Mouse (Mus musculus) right cerebral cortex, postnatal 4 days (tissue): ENCODE results near the gene Sco2.
A peak's percentile ranks its signal among the peaks of the same experiment; 100 is the strongest.

Experiments
- DNase-seq: peaks from one replicate; pipeline ENCODE4 v3.0.0-alpha.2; 2022

Gene Sco2

DNA sequence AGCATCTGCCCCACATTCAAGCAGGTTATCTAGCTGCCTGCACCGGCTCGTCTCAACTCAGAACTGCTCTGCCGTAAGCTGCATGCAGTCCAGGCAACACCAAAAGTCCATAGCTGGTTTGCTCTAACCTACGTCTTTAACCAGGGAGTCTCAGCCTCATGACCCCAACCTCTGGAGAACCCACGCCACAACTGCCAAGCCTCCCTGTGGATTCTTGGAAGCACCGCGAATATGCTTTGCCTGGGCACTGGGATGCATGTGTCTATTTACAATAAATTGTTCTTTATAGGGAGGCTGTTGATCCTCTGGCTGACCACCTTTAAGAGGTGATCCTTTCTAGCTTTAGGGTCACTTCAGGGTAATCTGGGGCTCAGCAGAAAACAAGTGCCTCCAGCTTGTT is 1.1 kb downstream of the Sco2 start:
- no peak for DNase-seq

DNA sequence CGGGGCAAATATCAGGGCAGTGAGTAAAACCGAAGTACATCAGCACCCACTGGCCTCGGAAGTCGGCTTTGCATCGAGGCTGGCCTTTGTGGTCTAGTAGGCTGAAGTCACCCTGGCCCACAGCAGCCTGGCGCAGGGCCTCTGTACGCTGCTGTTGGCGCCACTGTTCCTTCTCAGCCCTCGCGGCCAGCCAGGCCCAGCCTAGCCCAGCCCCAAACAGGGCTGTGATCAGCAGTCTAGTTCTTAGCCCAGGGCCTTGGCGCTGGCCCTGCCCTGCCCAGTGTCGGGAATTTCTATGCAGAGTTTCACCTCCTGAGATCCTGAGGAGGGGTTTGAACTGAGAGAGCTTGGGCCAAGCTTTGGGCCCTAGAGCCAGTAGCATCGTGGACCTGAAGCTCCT is 1.6 kb downstream of the Sco2 start:
- no peak for DNase-seq

GRCm38 (mm10) chr15:89365141-89365551 is 8.5 kb downstream of the Sco2 start:
- no peak for DNase-seq

GRCm38 (mm10) chr15:89363051-89363450 is 10.6 kb downstream of the Sco2 start:
- DNase-seq: no peak

DNA sequence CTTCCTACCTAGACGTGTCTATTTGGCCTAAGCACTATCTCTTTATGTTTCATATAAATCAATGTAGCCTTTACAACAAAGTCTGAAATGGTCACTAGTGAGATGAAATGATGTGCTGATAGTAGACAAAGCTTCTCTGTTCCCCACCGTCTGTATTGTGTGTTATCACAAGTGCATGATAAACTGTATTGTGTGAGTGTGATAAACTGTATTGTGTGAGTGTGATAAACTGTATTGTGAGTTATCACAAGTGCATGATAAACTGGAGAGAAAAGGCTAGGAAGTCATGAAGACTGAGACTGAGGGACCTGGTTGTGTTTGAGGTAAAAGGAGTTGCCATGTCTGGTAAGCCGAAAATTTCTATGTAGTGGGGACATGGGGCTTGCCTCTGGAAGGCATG is 14.9 kb downstream of the Sco2 start:
- no peak for DNase-seq

- peak; percentile 86 for DNase-seq
Measured at GRCm38 (mm10) chr15:89356372-89356771, 17.3 kb downstream of the Sco2 start.

GRCm38 (mm10) chr15:89355241-89356187 is 18.1 kb downstream of the Sco2 start, which contains the start of the genes Lmf2 and Ncaph2:
TSS of gene Lmf2 (minus strand) at chr15:89355659.
TSS of gene Ncaph2 (plus strand) at chr15:89355719.
- peak; percentile 95 for DNase-seq

DNA sequence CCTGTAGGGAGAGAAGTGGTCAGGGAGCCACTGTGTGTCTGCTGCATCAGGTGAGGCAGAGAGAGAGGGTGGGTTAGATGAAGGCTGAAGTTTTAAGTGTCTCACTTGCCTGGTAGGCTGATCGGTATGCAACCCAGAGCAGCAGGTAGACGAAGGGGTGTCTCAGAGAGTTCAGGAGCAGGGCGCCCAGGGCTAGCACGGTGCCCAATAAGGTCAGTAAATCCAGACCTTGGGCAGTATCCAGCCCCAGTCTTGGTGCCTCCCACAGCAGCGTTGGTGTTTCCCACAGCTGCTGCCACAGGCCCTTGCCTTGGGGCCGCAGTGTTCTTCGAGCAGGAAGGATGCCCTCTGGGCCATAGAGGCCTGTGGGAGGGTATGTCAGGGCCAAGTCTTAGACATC is 19.2 kb downstream of the Sco2 start:
- DNase-seq: no peak

GRCm38 (mm10) chr15:89353837-89354236 is 19.8 kb downstream of the Sco2 start:
- no peak for DNase-seq

DNA sequence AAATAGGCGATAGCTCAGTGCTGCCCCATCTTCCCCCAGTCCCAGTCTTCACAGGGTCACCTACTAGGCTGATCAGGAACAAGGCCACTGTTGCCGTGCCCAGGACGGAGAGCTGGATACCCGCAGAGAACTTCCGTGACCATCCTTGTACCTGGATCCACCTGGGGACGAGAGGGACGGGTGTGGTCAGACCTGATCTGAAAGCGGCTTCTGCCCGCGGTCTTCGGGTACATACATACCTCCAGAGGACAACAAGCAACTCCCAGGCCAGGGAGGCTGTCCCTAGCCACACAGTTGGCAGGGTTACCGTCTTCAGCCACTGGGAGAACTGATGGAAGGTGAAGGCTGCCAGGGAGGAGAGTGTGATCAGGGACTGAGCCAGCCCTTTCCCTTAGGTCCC is 20.9 kb downstream of the Sco2 start:
- no peak for DNase-seq

- no peak for DNase-seq
Measured at GRCm38 (mm10) chr15:89352054-89352453, 21.6 kb downstream of the Sco2 start.

DNA sequence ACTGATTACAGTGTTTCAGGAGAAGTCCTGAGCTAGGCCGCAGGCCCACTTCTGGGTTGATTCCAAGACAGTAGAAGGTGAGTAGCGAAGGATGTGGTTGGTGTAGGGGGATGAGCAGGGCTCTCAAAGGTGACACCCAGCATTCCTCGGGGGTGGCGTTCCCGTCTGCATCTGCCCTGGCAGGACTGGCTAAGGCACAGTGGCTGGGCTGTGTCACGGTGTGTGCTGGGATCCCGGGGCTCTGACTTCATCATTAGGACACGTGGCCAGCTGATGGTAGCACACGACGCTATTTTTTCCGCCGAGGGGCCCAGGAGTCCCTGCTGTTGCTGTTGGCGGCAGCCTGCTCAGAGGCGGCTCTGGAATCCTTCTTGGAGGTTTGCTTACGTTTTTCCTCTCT is 22.3 kb downstream of the Sco2 start:
- DNase-seq: no peak

DNA sequence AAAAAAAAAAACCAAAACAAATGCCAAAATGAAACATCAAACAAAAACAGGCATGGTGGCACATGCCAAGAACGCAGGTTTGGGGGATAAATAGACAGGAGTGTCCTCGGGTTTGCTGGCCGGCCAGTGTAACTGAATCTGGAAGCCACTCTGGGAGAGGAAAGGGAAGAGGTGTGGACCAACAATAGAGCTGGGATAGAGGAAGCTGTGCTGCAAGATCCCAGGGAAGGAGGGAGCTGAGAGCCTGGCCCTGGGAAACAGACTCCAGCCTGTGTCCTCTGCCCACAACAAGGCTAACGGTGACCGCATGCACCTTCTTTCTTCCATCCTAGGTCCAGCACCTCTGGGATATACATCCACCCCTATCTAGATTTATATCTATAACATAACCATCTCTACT is 23.2 kb downstream of the Sco2 start:
- no peak for DNase-seq

GRCm38 (mm10) chr15:89343325-89343724 is 30.3 kb downstream of the Sco2 start:
- no peak for DNase-seq

DNA sequence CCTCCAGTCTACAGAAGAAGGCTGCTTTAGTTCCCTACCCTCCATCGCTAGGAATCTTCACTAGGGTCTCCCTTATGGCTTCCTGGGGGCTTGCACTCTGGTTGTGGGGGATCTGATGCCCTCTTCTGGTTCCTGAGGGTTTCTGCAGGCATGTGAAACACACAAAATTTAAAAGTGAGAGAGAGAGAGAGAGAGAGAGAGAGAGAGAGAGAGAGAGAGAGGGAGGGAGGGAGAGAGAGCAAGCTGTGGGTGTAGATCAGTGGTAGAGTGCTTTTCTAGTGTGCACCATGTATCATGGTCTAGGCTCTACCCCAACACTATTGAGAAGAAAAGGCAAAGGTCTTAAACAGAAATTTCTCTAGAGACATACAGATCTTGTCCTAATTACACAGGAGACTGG is 32.0 kb downstream of the Sco2 start:
- DNase-seq: no peak

DNA sequence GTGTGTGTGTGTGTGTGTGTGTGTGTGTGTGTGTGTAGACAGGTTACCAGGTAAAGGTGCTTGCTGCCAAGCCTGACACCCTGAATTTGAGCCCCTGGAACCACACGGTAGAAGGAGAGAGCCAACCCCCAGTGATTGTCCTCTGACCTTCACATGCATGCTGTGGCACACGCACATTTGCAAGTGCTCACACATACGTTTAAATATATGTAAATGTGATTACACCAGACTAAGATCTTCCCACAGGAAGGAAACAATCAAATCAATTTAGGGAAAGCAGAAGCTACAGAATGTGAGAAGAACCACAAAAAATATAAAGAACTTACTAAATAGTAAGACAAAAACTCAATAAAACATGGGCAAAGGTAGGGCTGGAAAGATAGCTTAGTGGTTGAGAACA is 33.5 kb downstream of the Sco2 start:
- DNase-seq: no peak

DNA sequence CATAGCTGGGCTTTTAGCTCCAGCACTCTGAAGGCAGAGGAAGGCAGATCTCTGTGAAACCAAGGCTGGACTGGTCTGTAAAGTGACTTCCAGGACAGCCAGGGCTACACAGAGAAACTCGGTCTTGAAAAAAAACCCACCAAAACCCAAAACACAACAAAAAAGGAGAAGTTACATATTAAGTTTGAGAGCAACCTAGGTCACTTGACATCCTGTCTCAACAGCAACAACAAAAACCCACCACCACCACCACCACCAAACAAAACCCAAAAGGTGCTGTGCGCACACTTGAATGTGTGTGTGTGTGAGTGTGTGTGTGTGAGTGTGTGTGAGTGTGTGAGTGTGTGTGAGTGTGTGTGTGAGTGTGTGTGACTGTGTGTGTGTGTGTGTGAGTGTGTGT is 34.0 kb downstream of the Sco2 start:
- DNase-seq: no peak

DNA sequence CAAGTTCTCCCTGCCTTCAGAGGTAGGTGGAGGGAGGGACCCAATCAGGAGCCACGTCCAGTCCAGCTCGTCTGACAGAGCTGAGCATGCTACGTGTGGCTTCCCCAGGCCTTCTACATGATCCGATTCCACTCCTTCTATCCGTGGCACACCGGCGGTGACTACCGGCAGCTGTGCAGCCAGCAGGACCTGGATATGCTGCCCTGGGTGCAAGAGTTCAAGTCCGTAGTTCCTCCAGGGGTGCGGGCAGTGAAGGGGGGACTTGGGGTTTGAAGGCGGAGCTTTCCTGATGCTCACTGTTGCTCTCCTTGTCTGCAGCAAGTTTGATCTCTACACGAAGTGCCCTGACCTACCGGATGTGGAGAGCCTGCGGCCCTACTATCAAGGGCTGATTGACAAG is 37.2 kb downstream of the Sco2 start:
- no peak for DNase-seq

DNA sequence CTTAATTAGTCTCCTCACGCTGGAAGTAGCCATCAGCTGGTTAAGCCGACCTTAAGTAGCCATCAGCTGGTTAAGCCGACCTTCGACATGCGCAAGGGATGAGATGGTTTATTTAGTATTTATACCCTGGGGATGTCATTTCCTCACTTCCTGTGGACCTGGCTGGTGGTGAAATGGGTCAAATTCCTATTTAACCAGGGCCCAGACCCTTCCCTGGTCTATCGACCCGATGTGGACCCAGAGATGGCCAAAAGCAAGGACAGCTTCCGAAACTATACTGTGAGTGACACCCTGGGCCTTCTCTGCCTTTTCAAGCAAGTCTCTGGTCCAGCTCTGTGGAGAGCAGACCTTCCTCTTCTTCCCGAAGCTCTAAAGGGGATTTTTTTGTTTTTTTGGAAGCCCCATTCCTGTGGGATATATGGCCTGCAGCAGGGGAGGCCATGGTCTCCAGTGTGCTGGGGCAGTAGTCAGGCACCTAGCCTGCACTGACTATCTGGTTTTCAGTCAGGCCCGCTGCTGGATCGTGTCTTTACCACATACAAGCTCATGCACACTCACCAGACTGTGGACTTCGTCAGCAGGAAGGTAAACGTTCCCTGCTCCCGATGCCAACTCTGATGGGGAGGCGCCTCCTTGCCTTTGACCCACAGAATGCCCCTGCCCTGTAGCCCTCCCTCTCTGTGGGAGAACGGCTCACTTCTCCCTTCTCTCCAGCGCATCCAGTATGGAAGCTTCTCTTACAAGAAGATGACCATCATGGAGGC is 38.7 kb downstream of the Sco2 start:
- DNase-seq: no peak

DNA sequence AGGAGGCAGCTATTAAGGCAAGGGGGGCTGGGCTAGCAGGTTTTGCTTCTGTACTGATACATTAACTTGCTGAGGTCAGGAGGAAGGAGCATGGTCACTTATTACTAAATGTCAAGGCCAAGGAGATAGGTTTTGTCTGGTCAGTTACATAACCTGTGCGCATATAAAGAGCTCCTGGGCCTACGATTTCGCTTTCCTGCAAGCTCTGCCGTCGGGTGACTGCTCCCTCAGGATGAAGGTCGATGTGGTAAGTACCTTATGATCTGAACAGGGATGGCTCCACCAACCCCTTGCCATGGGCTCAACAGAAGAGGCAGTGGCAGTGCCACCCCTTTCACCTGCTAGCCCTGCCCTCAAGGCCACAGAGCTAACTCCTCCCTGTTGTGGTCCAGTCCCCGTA is 39.4 kb downstream of the Sco2 start, which contains the start of gene Miox:
TSS of gene Miox (plus strand) at position 128 of the 400 bp plus-strand sequence.
- DNase-seq: no peak

GRCm38 (mm10) chr15:89326441-89326840 is 47.2 kb downstream of the Sco2 start:
- DNase-seq: no peak

DNA sequence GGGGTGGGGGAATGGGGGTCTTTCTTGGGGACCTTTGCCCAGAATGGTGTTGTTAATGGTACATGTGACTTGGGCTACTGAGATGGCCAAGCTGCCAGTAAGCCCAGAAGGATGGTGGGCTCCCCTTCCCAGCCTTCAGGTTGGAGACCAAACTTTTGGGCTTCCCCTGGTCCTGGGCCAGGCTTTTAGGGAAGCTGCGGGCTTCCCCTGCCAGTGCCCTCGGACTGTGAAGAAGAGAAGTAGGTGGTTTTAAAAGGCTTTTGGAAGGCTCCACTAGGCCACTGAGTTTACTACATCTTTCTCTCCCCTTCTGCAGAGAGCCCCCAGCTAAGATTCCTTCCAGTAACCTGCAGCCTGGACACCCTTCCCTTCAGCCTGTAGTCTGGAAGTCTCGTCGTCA is 50.0 kb downstream of the Sco2 start:
- DNase-seq: no peak

DNA sequence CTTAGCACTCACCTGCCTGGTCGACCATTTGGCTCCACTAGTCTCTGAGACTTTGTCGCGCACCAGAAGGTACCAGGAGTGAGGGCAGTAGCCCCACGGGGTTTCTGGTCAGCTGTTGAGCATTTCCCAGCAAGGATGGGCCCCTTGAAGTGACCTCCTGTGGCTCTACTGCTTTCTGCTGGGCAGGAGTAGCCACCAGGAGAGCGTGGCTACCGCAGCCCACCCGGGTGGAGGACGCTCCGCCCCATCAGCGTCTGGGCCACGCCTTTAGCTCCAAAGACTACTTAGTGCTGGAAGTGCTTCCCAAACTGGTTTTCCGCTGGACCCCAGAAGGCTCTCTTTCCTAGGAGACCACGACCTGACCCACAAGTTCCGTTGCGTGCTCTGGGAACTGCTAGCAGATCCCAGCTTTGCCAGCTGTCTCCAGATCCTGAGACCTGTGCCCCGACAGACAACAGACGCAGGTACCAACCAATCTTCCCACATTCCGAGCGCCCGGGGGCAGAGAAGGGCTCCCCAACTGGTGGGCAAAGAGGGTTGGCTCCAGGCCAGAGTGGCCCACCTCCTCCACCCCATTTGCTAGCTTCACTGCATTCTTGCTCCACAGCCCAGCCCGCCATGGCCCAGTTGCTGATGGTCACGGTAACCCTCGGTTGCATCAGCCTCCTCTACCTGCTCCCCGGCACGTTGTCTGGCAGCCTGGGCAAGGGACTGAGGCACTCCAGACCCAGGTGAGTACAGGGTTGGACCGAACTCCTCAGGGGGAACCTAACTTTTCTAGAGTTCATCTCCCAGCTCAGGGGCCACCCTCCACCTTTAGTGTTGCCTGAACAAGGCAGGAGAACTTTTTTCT is 50.8 kb downstream of the Sco2 start, which contains the start of gene Adm2:
TSS of gene Adm2 (plus strand) at position 51 of the 853 bp plus-strand sequence.
- no peak for DNase-seq
